Mouse (Mus musculus): Measurements from ENCODE around the gene Gsn. TPM values are rescaled to one million over a fixed set of nuclear protein-coding genes. Genes with fewer than 3 reads are reported as not detected.

Gene Gsn
- polyA plus RNA-seq (2015; fragmentation: Nextera tagmentation; extraction: Ambion mirVana) = 163 and 188 TPM in 2 replicates

DNA sequence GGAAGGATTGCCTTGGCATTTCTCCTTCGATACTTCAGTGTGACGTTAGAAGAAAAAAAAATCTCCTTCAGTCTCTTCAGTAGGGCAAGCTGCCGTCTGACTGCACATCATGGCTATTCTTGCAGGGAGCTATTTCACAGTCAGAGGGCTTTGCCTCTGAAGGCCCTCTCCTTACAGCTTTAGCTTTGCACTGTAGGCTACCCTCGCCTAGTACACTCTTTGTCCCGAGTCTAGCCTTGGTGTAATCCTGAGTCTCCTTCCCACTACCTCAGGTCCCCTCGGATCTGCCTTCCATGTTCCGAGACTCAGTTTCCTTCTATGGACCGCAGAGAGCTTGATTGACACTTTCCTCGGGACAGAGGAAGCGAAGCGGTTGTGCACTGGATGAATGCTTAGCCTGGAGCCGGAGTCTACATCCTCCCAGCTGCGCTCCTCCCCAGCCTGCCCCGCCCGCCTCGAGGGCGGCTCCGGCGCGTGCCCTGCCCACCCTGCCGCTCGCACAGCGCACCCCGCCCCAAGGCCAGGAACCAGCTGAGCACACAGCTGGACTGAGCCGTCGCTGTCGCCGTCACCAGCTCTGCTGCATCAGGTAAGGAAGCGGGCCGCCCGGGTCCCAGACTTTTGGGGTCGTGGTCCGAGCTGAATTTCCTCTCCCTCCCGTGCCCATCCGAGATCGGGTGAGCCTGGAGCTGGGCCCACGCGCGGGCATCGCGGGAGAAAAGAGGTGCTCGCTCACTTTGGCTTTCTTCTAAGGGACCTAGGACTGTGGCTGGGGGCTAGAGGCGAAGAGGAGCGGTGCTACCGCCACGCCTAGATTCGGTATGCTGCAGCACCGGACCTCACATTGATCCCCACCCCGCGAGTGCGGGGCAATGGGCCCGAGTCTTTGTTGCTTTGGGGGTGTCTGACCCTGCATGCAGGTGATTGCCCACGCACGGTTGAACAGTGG is at the start of gene Gsn:
Gene Gsn, plus strand, starts transcription at position 496 of the 949 bp plus-strand sequence.
- H3K4me2 ChIP-seq (ENCODE audit: low read depth, low read length) = peak within 1 kb of the TSS; percentile 80
- 3% methylated on average over 54 of the region's 54 CpGs for WGBS (ENCODE audit: insufficient replicate concordance)
- H3K36me3 ChIP-seq (ENCODE audit: control insufficient read depth, insufficient read depth) = no peaks in the 10 kb centered on the region
- peaks cover 19% of the 10 kb centered on the region; the same call in 1 of the 2 replicates for H3K27me3 ChIP-seq (ENCODE audit: control insufficient read depth, insufficient read depth, low read depth, low read length)
- H3K9ac ChIP-seq (ENCODE audit: low read depth, low read length) = peak within 1 kb of the TSS; percentile 59
- H3K9me3 ChIP-seq (replicated peaks; ENCODE audit: control insufficient read depth, low read length) = no peaks in the 10 kb centered on the region
- H3K4me1 ChIP-seq (ENCODE audit: control insufficient read depth, low read depth, low read length) = peaks cover 13% of the 10 kb centered on the region
- H3K27ac ChIP-seq (ENCODE audit: low read length) = 0 out of 2 replicates have a peak within 1 kb of the TSS, but pooled peaks have one; percentile 41
- peak within 1 kb of the TSS; percentile 61 for H3K4me3 ChIP-seq (ENCODE audit: low read depth, low read length)
- peak; percentile 97 for ATAC-seq (ENCODE audit: low read depth)

- H3K4me1 ChIP-seq (ENCODE audit: control insufficient read depth, low read depth, low read length) = peaks cover 3% of the 10 kb centered on the region
- H3K27ac ChIP-seq (ENCODE audit: low read length) = no peak overlapping the region
- H3K36me3 ChIP-seq (ENCODE audit: control insufficient read depth, insufficient read depth) = no peaks in the 10 kb centered on the region
- ATAC-seq (ENCODE audit: low read depth) = no peak
- H3K4me2 ChIP-seq (ENCODE audit: low read depth, low read length) = no peak overlapping the region
- H3K9ac ChIP-seq (ENCODE audit: low read depth, low read length) = no peak overlapping the region
- 53% methylated on average over 3 of the region's 3 CpGs for WGBS (ENCODE audit: insufficient replicate concordance)
- no peaks in the 10 kb centered on the region for H3K27me3 ChIP-seq (ENCODE audit: control insufficient read depth, insufficient read depth, low read depth, low read length)
- H3K4me3 ChIP-seq (ENCODE audit: low read depth, low read length) = no peak overlapping the region
- H3K9me3 ChIP-seq (replicated peaks; ENCODE audit: control insufficient read depth, low read length) = no peaks in the 10 kb centered on the region
Measured at GRCm38 (mm10) chr2:35206761-35207160, 49.4 kb upstream of the Gsn start.

DNA sequence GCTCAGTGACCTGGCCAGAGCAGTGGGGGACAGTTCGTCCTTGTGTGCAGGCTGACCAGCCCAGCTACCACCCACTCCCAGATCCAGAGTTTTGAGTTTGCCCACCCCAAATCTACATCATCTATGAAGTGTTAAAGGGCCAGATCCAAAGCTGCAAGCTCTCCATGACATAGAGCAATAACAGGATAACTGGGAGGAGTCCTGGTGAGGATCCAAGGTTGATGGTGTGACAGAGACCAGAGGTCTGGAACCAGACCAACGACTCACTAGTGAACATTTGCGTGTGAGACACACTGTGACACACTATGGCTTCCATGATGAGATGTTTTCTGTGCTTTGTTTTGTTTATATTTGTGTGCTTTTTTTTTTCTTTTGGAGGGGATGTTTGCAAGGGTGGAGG is 48.1 kb upstream of the Gsn start:
- no peaks in the 10 kb centered on the region for H3K9me3 ChIP-seq (replicated peaks; ENCODE audit: control insufficient read depth, low read length)
- ATAC-seq (ENCODE audit: low read depth) = no peak
- 71% methylated on average over 3 of the region's 3 CpGs for WGBS (ENCODE audit: insufficient replicate concordance)
- no peak overlapping the region for H3K4me3 ChIP-seq (ENCODE audit: low read depth, low read length)
- no peaks in the 10 kb centered on the region for H3K36me3 ChIP-seq (ENCODE audit: control insufficient read depth, insufficient read depth)
- H3K27ac ChIP-seq (ENCODE audit: low read length) = no peak overlapping the region
- no peak overlapping the region for H3K4me2 ChIP-seq (ENCODE audit: low read depth, low read length)
- no peaks in the 10 kb centered on the region for H3K4me1 ChIP-seq (ENCODE audit: control insufficient read depth, low read depth, low read length)
- no peak overlapping the region for H3K9ac ChIP-seq (ENCODE audit: low read depth, low read length)
- H3K27me3 ChIP-seq (ENCODE audit: control insufficient read depth, insufficient read depth, low read depth, low read length) = no peaks in the 10 kb centered on the region

DNA sequence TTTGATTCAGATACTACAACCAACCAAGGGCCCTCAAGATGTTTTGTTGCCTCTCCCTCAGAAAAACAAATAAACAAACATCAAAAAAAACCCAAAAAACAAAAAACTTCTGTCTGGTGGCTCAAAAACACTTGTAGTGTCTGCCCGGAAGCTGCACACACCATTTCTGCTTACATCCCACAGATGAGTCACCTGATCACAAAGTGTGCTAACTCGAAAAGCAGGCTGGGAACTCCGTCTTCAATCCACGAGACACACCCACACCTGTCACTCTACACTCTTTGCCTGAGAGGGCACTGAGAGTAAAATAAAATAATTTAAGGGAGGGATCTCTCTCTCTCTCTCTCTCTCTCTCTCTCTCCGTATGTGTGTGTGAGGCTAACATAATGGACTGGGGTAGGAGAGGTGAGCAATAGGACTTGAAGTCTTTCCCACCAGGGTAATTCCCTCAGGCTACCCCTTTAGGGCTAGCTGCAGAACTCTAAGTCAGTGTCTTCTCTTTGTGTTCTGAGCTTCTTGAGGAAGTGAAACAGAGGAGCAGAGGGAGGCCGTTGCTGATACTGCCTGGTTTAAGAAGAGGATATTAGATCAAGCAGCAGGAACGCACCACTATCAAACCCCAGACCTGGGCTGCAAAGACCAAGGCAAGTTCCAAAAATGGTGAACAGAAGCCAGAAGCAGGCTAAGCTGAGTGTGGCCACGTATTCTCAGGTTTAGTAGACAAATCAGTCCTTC is 47.1 kb upstream of the Gsn start:
- Histone ChIP-seq H3K9ac (ENCODE audit: low read depth, low read length) (no peak overlapping the region), H3K4me1 (ENCODE audit: control insufficient read depth, low read depth, low read length) (peaks cover 8% of the 10 kb centered on the region), H3K4me2 (ENCODE audit: low read depth, low read length) (no peak overlapping the region), H3K27me3 (ENCODE audit: control insufficient read depth, insufficient read depth, low read depth, low read length) (no peaks in the 10 kb centered on the region), H3K4me3 (ENCODE audit: low read depth, low read length) (no peak overlapping the region), H3K27ac (ENCODE audit: low read length) (no peak overlapping the region), H3K36me3 (ENCODE audit: control insufficient read depth, insufficient read depth) (no peaks in the 10 kb centered on the region), H3K9me3 (replicated peaks; ENCODE audit: control insufficient read depth, low read length) (no peaks in the 10 kb centered on the region)
- 31% methylated on average over 8 of the region's 8 CpGs for WGBS (ENCODE audit: insufficient replicate concordance)
- ATAC-seq (ENCODE audit: low read depth) = no peak

DNA sequence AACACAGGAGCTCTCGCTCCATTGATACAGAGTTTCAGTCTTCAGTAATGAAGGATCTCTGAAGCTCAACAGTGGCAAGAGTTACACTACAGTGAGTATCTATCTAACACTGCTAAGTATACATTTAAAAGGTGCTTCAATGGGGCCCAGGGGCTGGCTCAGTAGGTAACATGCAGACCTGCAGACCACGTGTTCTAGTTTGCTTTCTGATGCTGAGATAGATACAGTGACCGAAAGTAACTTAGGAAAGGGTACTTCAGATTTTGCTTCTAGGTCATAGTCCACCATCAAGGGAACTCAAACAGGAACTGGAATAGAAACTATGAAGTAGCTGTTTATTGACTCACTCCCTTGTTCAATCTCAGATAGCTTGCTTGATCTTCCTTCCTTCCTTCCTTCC is 44.5 kb upstream of the Gsn start:
- no peak overlapping the region for H3K27ac ChIP-seq (ENCODE audit: low read length)
- WGBS (ENCODE audit: insufficient replicate concordance) = 55% methylated on average over 3 of the region's 3 CpGs

DNA sequence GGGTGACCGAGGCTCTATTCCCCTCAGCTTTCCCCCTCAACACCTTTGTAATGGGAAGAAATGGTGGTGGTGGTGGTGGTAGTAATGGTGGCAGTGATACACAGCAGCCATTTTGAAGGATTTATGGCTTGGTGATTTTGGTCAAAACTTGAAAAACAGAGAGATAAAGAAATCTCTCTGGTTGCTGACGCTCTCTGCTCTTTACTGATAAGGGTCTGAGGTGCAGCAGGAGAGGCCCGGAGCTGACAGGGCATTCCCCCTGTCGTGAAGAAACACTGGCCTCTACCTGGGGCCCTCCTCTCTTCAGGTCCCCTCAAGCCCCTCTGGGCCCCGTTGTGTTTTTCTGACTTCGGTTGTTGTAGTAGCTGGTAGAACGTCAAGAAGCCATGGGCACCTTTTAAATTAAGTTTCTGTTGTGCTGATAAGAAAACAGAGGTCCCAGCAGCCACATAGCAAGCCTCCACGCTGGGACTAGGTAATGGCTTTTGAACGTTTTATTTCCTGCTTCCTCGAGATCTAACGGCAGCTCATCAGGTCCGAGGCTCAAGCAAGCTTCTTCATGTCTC is 42.8 kb upstream of the Gsn start:
- H3K9me3 ChIP-seq (replicated peaks; ENCODE audit: control insufficient read depth, low read length) = no peaks in the 10 kb centered on the region
- H3K9ac ChIP-seq (ENCODE audit: low read depth, low read length) = no peak overlapping the region
- H3K4me1 ChIP-seq (ENCODE audit: control insufficient read depth, low read depth, low read length) = peaks cover 10% of the 10 kb centered on the region
- no peak for ATAC-seq (ENCODE audit: low read depth)
- 0 out of 2 replicates have a peak overlapping the region, but pooled peaks have one; percentile 6 for H3K4me2 ChIP-seq (ENCODE audit: low read depth, low read length)
- no peak overlapping the region for H3K27ac ChIP-seq (ENCODE audit: low read length)
- H3K4me3 ChIP-seq (ENCODE audit: low read depth, low read length) = no peak overlapping the region
- WGBS (ENCODE audit: insufficient replicate concordance) = 28% methylated on average over 12 of the region's 12 CpGs
- H3K27me3 ChIP-seq (ENCODE audit: control insufficient read depth, insufficient read depth, low read depth, low read length) = no peaks in the 10 kb centered on the region
- H3K36me3 ChIP-seq (ENCODE audit: control insufficient read depth, insufficient read depth) = no peaks in the 10 kb centered on the region

More for the DNA sequence above, 44.5 kb upstream of the Gsn start:
- Histone ChIP-seq H3K4me2 (ENCODE audit: low read depth, low read length) (no peak overlapping the region), H3K9me3 (replicated peaks; ENCODE audit: control insufficient read depth, low read length) (no peaks in the 10 kb centered on the region), H3K4me3 (ENCODE audit: low read depth, low read length) (no peak overlapping the region), H3K27me3 (ENCODE audit: control insufficient read depth, insufficient read depth, low read depth, low read length) (no peaks in the 10 kb centered on the region), H3K36me3 (ENCODE audit: control insufficient read depth, insufficient read depth) (no peaks in the 10 kb centered on the region), H3K4me1 (ENCODE audit: control insufficient read depth, low read depth, low read length) (peaks cover 10% of the 10 kb centered on the region), H3K9ac (ENCODE audit: low read depth, low read length) (no peak overlapping the region)
- no peak for ATAC-seq (ENCODE audit: low read depth)

DNA sequence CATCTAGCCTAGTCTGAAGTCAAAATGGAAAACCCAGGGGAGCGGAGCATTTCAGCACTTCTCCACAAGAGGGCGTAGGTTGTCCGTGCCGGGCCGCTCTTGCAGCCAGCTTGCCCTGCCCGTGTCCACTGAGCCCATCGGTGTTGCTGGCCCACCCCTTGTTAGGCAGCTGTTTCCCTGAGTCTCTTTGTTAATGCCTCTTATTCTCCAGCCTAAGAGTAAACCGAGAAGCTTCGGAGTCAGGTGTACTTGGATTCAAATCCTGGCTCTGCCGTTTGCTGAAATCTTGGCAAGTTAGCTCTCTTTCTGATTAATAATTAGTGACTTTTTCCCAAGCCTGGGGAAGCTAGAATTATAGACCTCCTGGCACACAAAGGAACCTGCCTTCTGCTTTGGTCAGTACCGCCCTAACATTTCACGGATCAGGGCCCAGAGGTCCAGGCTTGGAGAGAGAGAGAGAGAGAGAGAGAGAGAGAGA is 41.3 kb upstream of the Gsn start:
- 12% methylated on average over 12 of the region's 12 CpGs for WGBS (ENCODE audit: insufficient replicate concordance)
- H3K27me3 ChIP-seq (ENCODE audit: control insufficient read depth, insufficient read depth, low read depth, low read length) = no peaks in the 10 kb centered on the region
- no peaks in the 10 kb centered on the region for H3K9me3 ChIP-seq (replicated peaks; ENCODE audit: control insufficient read depth, low read length)
- H3K4me1 ChIP-seq (ENCODE audit: control insufficient read depth, low read depth, low read length) = peaks cover 10% of the 10 kb centered on the region
- peak overlapping the region; percentile 39 for H3K4me3 ChIP-seq (ENCODE audit: low read depth, low read length)
- H3K27ac ChIP-seq (ENCODE audit: low read length) = no peak overlapping the region
- 0 out of 2 replicates have a peak, but pooled peaks have one; percentile 27 for ATAC-seq (ENCODE audit: low read depth)
- H3K36me3 ChIP-seq (ENCODE audit: control insufficient read depth, insufficient read depth) = no peaks in the 10 kb centered on the region
- H3K4me2 ChIP-seq (ENCODE audit: low read depth, low read length) = peak overlapping the region; percentile 32
- H3K9ac ChIP-seq (ENCODE audit: low read depth, low read length) = no peak overlapping the region

DNA sequence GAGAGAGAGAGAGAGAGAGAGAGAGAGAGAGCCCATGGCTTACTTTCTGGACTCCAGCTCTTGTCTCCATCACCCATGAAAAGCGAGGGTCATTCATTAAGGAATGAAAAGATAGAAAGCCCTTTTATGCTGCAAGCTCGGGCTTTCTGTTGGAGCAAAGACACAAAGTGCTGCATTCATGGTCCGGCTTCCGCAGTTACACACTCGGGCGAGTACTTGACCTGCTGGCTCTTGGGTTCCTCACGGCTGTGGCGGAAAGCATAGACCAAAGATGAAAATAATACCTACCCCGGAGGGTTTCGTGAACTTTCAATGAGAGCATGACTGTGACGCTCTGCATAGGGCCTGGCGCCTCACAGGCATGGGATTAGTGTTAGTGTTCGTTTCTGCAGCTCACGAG is 40.8 kb upstream of the Gsn start:
- ATAC-seq (ENCODE audit: low read depth) = no peak
- Histone ChIP-seq H3K4me3 (ENCODE audit: low read depth, low read length) (no peak overlapping the region), H3K4me2 (ENCODE audit: low read depth, low read length) (no peak overlapping the region), H3K9ac (ENCODE audit: low read depth, low read length) (no peak overlapping the region), H3K27ac (ENCODE audit: low read length) (no peak overlapping the region), H3K9me3 (replicated peaks; ENCODE audit: control insufficient read depth, low read length) (no peaks in the 10 kb centered on the region), H3K27me3 (ENCODE audit: control insufficient read depth, insufficient read depth, low read depth, low read length) (no peaks in the 10 kb centered on the region), H3K4me1 (ENCODE audit: control insufficient read depth, low read depth, low read length) (peaks cover 10% of the 10 kb centered on the region), H3K36me3 (ENCODE audit: control insufficient read depth, insufficient read depth) (no peaks in the 10 kb centered on the region)
- WGBS (ENCODE audit: insufficient replicate concordance) = 73% methylated on average over 14 of the region's 14 CpGs
